Comparison of ENCODE assay signal across 14 mouse cellular contexts in the genomic region with DNA sequence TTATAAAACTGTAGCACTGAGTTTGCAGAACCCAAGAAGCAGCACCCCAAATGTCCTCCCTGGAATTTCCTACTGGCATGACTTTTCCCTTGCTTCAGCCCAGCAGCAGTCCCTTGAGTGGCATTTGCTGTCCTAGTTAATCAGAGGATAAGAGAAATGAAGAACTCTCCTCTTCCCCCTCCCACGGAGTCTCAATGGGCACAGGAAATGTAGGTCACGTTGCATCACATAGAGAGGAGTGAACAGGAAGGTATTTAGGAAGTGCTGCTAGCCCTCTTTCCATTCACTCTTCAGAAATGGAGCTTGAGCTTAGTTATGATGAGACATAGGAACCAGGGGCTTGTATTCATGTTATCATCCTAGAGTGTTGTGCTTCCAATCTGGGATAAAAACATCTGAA. TPM values are rescaled to one million over a fixed set of nuclear protein-coding genes. Genes with fewer than 3 reads are reported as not detected.
DNase-seq lines count a peak whose midpoint lies in the region; ATAC-seq lines count a peak whose summit lies in the region.
"Had no signal": no experiment of that assay in that cellular context is flagged by ENCODE, and none has a peak within 500 bp of the region (broad histone marks: within the 10 kb centered on the region; RNA-seq: fewer than 3 reads in every experiment).

No protein-coding gene starts in this region.

- H3K9me3 ChIP-seq in hindbrain, embryonic 15.5 days: no peaks in the 10 kb centered on the region
- H3K9me3 ChIP-seq in hindbrain, embryonic 10.5 days: no peaks in the 10 kb centered on the region
- H3K9me3 ChIP-seq: embryonic facial prominence, embryonic 15.5 days; G1E; hindbrain, embryonic 12.5 days; limb, embryonic 10.5 days; midbrain, embryonic 12.5 days had no signal

- H3K36me3 ChIP-seq in hindbrain, embryonic 15.5 days: no peaks in the 10 kb centered on the region
- no peaks in the 10 kb centered on the region for H3K36me3 ChIP-seq in hindbrain, embryonic 10.5 days
- H3K36me3 ChIP-seq: embryonic facial prominence, embryonic 15.5 days; G1E; hindbrain, embryonic 12.5 days; limb, embryonic 10.5 days; midbrain, embryonic 12.5 days had no signal

- no peak overlapping the region for H3K4me2 ChIP-seq in hindbrain, embryonic 15.5 days
- H3K4me2 ChIP-seq: embryonic facial prominence, embryonic 15.5 days; hindbrain, embryonic 12.5 days; midbrain, embryonic 12.5 days had no signal

- 61% methylated on average over 2 of the region's 2 CpGs for WGBS in hindbrain, embryonic 15.5 days
- WGBS in hindbrain, embryonic 10.5 days: 39% methylated on average over 2 of the region's 2 CpGs

- H3K27ac ChIP-seq in hindbrain, embryonic 15.5 days (replicated peaks): no peak overlapping the region; the same call in 1 of the 2 replicates
- no peak overlapping the region for H3K27ac ChIP-seq in hindbrain, embryonic 10.5 days
- H3K27ac ChIP-seq: embryonic facial prominence, embryonic 15.5 days; hindbrain, embryonic 12.5 days; layer of hippocampus, adult 2 months; limb, embryonic 10.5 days; midbrain, embryonic 12.5 days had no signal

- DNase-seq in hindbrain, embryonic 10.5 days (ENCODE audit: low spot score): no peak
- peak; percentile 21 for DNase-seq in CD4-positive helper T cell, adult 2 months (ENCODE audit: low read depth, low spot score)
- peak; percentile 6 for DNase-seq in lung, postnatal 10 days
- no peak for DNase-seq in natural killer cell, adult 2 months (ENCODE audit: low spot score in 2 of 2)
- DNase-seq in embryo, embryonic 9.5 days (ENCODE audit: extremely low spot score): no peak
- DNase-seq in spleen, postnatal 10 days (ENCODE audit: low spot score in 2 of 2): no peak

- no peaks in the 10 kb centered on the region for H3K27me3 ChIP-seq in hindbrain, embryonic 15.5 days
- H3K27me3 ChIP-seq in hindbrain, embryonic 10.5 days (ENCODE audit: insufficient read depth, poor library complexity, severe bottlenecking): no peaks in the 10 kb centered on the region
- H3K27me3 ChIP-seq: embryonic facial prominence, embryonic 15.5 days; hindbrain, embryonic 12.5 days; midbrain, embryonic 12.5 days had no signal

- no peak overlapping the region for H3K9ac ChIP-seq in hindbrain, embryonic 15.5 days
- H3K9ac ChIP-seq: embryonic facial prominence, embryonic 15.5 days; hindbrain, embryonic 12.5 days; midbrain, embryonic 12.5 days had no signal

- no peak overlapping the region for H3K4me3 ChIP-seq in hindbrain, embryonic 15.5 days
- no peak overlapping the region for H3K4me3 ChIP-seq in hindbrain, embryonic 10.5 days
- H3K4me3 ChIP-seq: embryonic facial prominence, embryonic 15.5 days; hindbrain, embryonic 12.5 days; layer of hippocampus, adult 2 months; limb, embryonic 10.5 days; midbrain, embryonic 12.5 days had no signal

- H3K4me1 ChIP-seq in hindbrain, embryonic 15.5 days (replicated peaks): no peaks in the 10 kb centered on the region
- no peaks in the 10 kb centered on the region for H3K4me1 ChIP-seq in hindbrain, embryonic 10.5 days (replicated peaks)
- H3K4me1 ChIP-seq: embryonic facial prominence, embryonic 15.5 days; hindbrain, embryonic 12.5 days; limb, embryonic 10.5 days; midbrain, embryonic 12.5 days had no signal

- 0 out of 2 replicates have a peak, but pooled peaks have one; percentile 51 for ATAC-seq in hindbrain, embryonic 15.5 days (ENCODE audit: low FRiP score, low read depth)
- peak; percentile 72 for ATAC-seq in activated CD4-positive, CD25-positive, alpha-beta regulatory T cell, adult 4 months

RNA-seq across cellular contexts. Expression of a gene that starts 19.6 kb away (rescaled TPM):
- polyA plus RNA-seq in hindbrain, embryonic 15.5 days (2015; fragmentation: Nextera tagmentation; extraction: Ambion mirVana): 174 and 193 TPM in 2 replicates
- 199 and 230 TPM in 2 replicates for polyA plus RNA-seq in hindbrain, embryonic 10.5 days (2016; fragmentation: Nextera tagmentation; extraction: Ambion mirVana)
- polyA plus RNA-seq in activated CD4-positive, CD25-positive, alpha-beta regulatory T cell, adult 4 months (2017; shearing (Covaris generic)): 100 to 1,000 TPM; 129 to 167 TPM

RNA-seq across cellular contexts. Expression of a gene that starts 20.0 kb away (rescaled TPM):
- 3.8 and 4.6 TPM in 2 replicates for polyA plus RNA-seq in hindbrain, embryonic 15.5 days (2015; fragmentation: Nextera tagmentation; extraction: Ambion mirVana)
- 3.1 and 3.5 TPM in 2 replicates for polyA plus RNA-seq in hindbrain, embryonic 10.5 days (2016; fragmentation: Nextera tagmentation; extraction: Ambion mirVana)
- 10 to 100 TPM; 10.9 to 13.3 TPM for polyA plus RNA-seq in activated CD4-positive, CD25-positive, alpha-beta regulatory T cell, adult 4 months (2017; shearing (Covaris generic))

Comparison
In these comparisons a context has a peak if more than half of its experiments do, and no peak if none do; other contexts are left out.
1. DNase-seq: peak in CD4-positive helper T cell, adult 2 months (single experiment) and lung, postnatal 10 days (single experiment); none in hindbrain, embryonic 10.5 days (single experiment), natural killer cell, adult 2 months (0 of 2), embryo, embryonic 9.5 days (single experiment) and spleen, postnatal 10 days (0 of 2).